Mouse (Mus musculus) heart, adult 2 months (tissue): ENCODE measurements around the gene Fbln5. TPM values are rescaled to one million over a fixed set of nuclear protein-coding genes. Genes with fewer than 3 reads are reported as not detected.

Experiments used
- DNase-seq, 2 experiments: peaks; one replicate each; pipeline ENCODE4 v3.0.0; 2021
- H3K27ac ChIP-seq: fragments of 200-600 bp; 2 replicates; pipeline ENCODE4 v1.8.1; 2022
- H3K27me3 ChIP-seq: fragments of 200-500 bp; 2 replicates; pipeline ENCODE4 v1.6.1; 2012; ENCODE audit warnings: mild to moderate bottlenecking, low read length, inconsistent platforms, mixed read lengths; ENCODE audit not compliant: control insufficient read depth, insufficient read depth
- H3K36me3 ChIP-seq: fragments of 200-500 bp; 2 replicates; pipeline ENCODE4 v1.6.1; 2012; ENCODE audit warnings: low read length, inconsistent platforms; ENCODE audit not compliant: control insufficient read depth, insufficient read depth
- H3K4me1 ChIP-seq: fragments of 200-500 bp; 2 replicates; pipeline ENCODE4 v1.6.1; 2011; ENCODE audit warnings: low read length; ENCODE audit not compliant: control insufficient read depth, insufficient read depth
- H3K4me3 ChIP-seq: fragments of 200-600 bp; 2 replicates; pipeline ENCODE4 v1.8.1; 2022
- H3K79me2 ChIP-seq: fragments of 200-500 bp; replicated peaks from 2 replicates; pipeline ENCODE4 v1.6.1; 2012; ENCODE audit warnings: mild to moderate bottlenecking, inconsistent platforms, low read length, moderate library complexity, mixed read lengths; ENCODE audit not compliant: control insufficient read depth, insufficient read depth
- H3K9ac ChIP-seq: fragments of 200-500 bp; 2 replicates; pipeline ENCODE4 v1.6.1; 2012; ENCODE audit warnings: low read depth, mild to moderate bottlenecking, control low read depth, inconsistent platforms, low read length, mixed read lengths
- CTCF ChIP-seq: fragments of 200-600 bp; IDR thresholded peaks from 2 replicates; pipeline ENCODE4 v1.8.1; 2022; ENCODE audit warnings: antibody characterized with exemption, mild to moderate bottlenecking, moderate library complexity
- EP300 ChIP-seq: fragments of 200-500 bp; IDR thresholded peaks from 2 replicates; pipeline ENCODE4 v1.6.1; 2011; ENCODE audit warnings: low read depth, low read length, control low read depth; ENCODE audit not compliant: insufficient read depth
- POLR2A ChIP-seq: fragments of 200-500 bp; IDR thresholded peaks from 2 replicates; pipeline ENCODE4 v1.6.1; 2011; ENCODE audit warnings: mild to moderate bottlenecking, low read depth, low read length, control low read depth; ENCODE audit not compliant: insufficient read depth
- WGBS: fragments of 180-500 bp; shearing (Covaris S2); methylation state at CpG from one replicate; pipeline ENCODE4 v1.1.7; 2018; 5-methylcytosine and 5-hydroxymethylcytosine counted together
- intact Hi-C: fragments of 180-260 bp; cut with DNase I; formaldehyde crosslinking; loops from one replicate; pipeline ENCODE4 v1.15.1; 2025
- polyA plus RNA-seq: library from polyadenylated mRNA; depleted of rRNA; stranded (reverse); fragments of >200 nt; gene quantifications from 2 replicates; pipeline ENCODE4 v1.2.3, GENCODE M21; 2012
- total RNA-seq, 2 experiments: library from RNA; stranded (reverse); gene quantifications; 2 replicates each; pipeline ENCODE4 v1.2.3; 2021

Fbln5 gene
- total and polyA plus RNA-seq, 3 experiments, result 23.4 to 40.4 (median 26.9) TPM

- intact Hi-C loops, result no loop called here
- H3K79me2 ChIP-seq, result no peaks in the 10 kb centered on the region; the same call in 1 of the 2 replicates
- peaks cover 1% of the 10 kb centered on the region for H3K4me1 ChIP-seq
- H3K9ac ChIP-seq, result no peak overlapping the region
- H3K27ac ChIP-seq, result no peak overlapping the region
- TF ChIP-seq CTCF, result no peak
- TF ChIP-seq POLR2A, result no peak
- TF ChIP-seq EP300, result no peak
- no peak overlapping the region for H3K4me3 ChIP-seq
- 66% methylated on average over 7 of the region's 7 CpGs for WGBS
- no peak for DNase-seq
- H3K36me3 ChIP-seq, result peaks cover 13% of the 10 kb centered on the region
- no peaks in the 10 kb centered on the region for H3K27me3 ChIP-seq
Observed at GRCm38 (mm10) chr12:101851846-101852564, 33.1 kb upstream of the Fbln5 start.

DNA sequence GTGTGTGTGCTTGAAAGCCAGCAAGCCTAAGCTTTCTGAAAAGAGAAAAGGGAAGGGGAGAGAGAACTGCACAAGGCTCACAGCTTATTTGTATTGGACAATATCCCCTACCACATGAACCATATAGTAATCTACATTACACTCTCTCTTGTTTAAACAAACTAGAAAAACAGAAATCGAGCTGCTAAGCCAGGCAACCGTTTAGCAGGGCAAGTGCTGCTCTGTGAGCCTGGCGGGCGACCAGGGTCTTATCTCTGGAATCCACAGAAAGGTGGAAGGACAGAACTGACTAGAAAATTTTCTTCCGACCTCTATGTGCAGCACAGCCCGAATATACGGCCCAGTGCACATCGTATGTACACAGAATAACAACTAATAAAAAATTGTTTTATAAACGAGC lies 32.5 kb upstream of the Fbln5 start:
- H3K27ac ChIP-seq, result no peak overlapping the region

DNA sequence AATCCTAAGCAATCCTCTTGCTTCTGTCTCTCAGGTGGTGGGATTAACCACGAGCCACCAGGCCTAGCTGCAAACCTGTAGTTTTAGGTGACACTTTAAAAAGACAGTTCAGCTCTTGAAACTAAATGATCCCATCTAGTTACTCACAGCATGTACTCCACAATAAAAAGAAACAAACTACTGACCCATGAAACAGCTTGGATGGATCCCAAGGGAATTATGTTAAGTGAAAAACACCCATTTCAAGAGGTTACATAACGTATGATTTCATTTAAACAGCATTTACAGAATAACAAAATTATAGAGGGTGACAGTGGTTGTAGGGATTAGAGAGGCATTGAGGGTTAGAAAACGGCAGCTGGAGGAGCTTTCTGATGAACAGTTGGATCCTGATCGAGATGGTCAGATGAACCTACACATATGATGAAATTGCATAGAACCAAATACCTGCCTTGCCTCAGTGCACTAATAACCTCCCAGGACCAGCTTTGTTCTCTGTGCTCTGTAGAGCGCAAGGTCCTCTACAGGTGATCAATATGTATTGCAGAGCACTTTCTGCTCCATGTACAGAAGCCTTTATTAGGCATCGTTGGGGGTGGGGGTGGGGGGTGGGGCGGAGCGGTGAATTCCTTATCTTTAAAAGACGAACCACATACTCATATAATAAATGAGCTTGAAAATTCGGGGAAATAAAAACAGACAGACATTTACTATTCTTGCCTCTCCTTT lies 17.9 kb upstream of the Fbln5 start:
- H3K4me3 ChIP-seq, result no peak overlapping the region
- TF ChIP-seq CTCF (no peak), EP300 (no peak), POLR2A (no peak)
- 85% methylated on average over 10 of the region's 10 CpGs for WGBS
- H3K9ac ChIP-seq, result no peak overlapping the region
- H3K79me2 ChIP-seq, result no peaks in the 10 kb centered on the region
- peaks cover 2% of the 10 kb centered on the region; the same call in 1 of the 2 replicates for H3K36me3 ChIP-seq
- no peaks in the 10 kb centered on the region for H3K4me1 ChIP-seq
- no peak overlapping the region for H3K27ac ChIP-seq
- no peaks in the 10 kb centered on the region for H3K27me3 ChIP-seq
- intact Hi-C loops, result no loop called here
- no peak for DNase-seq

More for the DNA sequence above, 32.5 kb upstream of the Fbln5 start:
- Histone ChIP-seq H3K4me1 (peaks cover 1% of the 10 kb centered on the region), H3K36me3 (peaks cover 13% of the 10 kb centered on the region), H3K4me3 (no peak overlapping the region), H3K79me2 (no peaks in the 10 kb centered on the region), H3K27me3 (no peaks in the 10 kb centered on the region), H3K9ac (no peak overlapping the region)
- WGBS, result 41% methylated on average over 9 of the region's 9 CpGs
- TF ChIP-seq CTCF (no peak), EP300 (no peak), POLR2A (no peak)
- intact Hi-C loops, result no loop called here
- no peak for DNase-seq

DNA sequence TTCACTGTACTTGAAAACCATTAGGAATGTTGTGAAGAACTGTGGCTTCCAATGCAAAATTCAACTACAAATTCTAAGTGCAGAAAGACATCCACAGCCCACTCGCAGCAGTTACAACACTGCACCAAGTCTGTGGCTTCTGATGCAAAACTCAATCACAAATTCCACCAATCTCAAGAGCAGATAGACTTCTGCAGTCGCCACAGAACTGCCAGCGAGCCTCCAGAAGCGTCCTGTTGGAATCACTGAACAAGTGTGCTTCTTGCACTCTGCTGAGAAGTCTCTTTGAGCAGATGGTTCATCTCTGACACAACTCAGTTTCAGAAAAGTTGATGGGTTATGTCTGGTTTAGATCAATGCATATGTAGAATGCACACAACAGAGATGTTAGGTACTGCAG lies 15.9 kb upstream of the Fbln5 start:
- Histone ChIP-seq H3K27ac (no peak overlapping the region), H3K4me3 (no peak overlapping the region), H3K27me3 (no peaks in the 10 kb centered on the region), H3K36me3 (peaks cover 2% of the 10 kb centered on the region; the same call in 1 of the 2 replicates), H3K9ac (no peak overlapping the region), H3K4me1 (no peaks in the 10 kb centered on the region), H3K79me2 (no peaks in the 10 kb centered on the region)
- intact Hi-C loops, result no loop called here
- TF ChIP-seq EP300, result no peak
- no peak for TF ChIP-seq POLR2A
- no peak for TF ChIP-seq CTCF
- no peak for DNase-seq
- WGBS, result 85% methylated on average over 4 of the region's 4 CpGs

- 90% methylated on average over 8 of the region's 8 CpGs for WGBS
- DNase-seq, result no peak
- Histone ChIP-seq H3K4me3 (no peak overlapping the region), H3K27me3 (no peaks in the 10 kb centered on the region), H3K9ac (no peak overlapping the region), H3K79me2 (no peaks in the 10 kb centered on the region), H3K27ac (no peak overlapping the region), H3K36me3 (peaks cover 2% of the 10 kb centered on the region; the same call in 1 of the 2 replicates), H3K4me1 (no peaks in the 10 kb centered on the region)
- no peak for TF ChIP-seq EP300
- TF ChIP-seq CTCF, result no peak
- TF ChIP-seq POLR2A, result no peak
- intact Hi-C loops, result no loop called here
Observed at GRCm38 (mm10) chr12:101833776-101834175, 14.9 kb upstream of the Fbln5 start.

DNA sequence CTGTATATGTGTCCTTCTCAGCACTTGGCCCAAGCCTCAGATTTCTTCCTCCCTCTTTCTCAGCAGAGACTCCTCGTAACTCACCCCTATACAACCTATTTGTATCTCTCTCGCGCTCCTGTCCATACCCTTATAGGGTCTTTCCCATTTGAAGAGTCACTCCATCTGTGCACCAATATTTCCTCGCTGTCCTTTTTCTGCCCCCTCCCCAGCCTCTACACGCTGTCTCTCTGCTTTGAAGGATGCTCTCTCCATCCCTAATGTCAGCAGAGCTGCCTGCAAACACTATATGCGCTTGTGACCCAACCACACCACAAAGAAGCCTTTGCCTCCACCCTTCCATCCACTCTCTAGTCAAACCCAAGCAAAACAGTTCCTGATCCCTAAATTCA lies 14.3 kb upstream of the Fbln5 start:
- TF ChIP-seq EP300 (no peak), POLR2A (no peak), CTCF (no peak)
- WGBS, result 93% methylated on average over 6 of the region's 6 CpGs
- no peak for DNase-seq
- intact Hi-C loops, result no loop called here
- peaks cover 2% of the 10 kb centered on the region; the same call in 1 of the 2 replicates for H3K36me3 ChIP-seq
- no peak overlapping the region for H3K4me3 ChIP-seq
- H3K27me3 ChIP-seq, result no peaks in the 10 kb centered on the region
- no peaks in the 10 kb centered on the region for H3K4me1 ChIP-seq
- no peaks in the 10 kb centered on the region for H3K79me2 ChIP-seq
- H3K9ac ChIP-seq, result no peak overlapping the region
- H3K27ac ChIP-seq, result no peak overlapping the region
